Mouse (Mus musculus) liver, embryonic 12.5 days (tissue): Measurements from ENCODE around the gene Ubc. TPM values are rescaled to one million over a fixed set of nuclear protein-coding genes. Genes with fewer than 3 reads are reported as not detected.
"Not testable (repeated sequence)": the region's sequence is repeated elsewhere in the genome, so short reads cannot be mapped to it uniquely, and the experiment has no call there.

ENCODE experiments used
- ATAC-seq: fragments of 200-750 bp; cut with Nextera tagmentation; 2 replicates; pipeline ENCODE4 v1.8.0; 2017; ENCODE audit warnings: moderate number of reproducible peaks, mild to moderate bottlenecking, moderate library complexity
- H3K27ac ChIP-seq: fragments of 300-500 bp; sonication (generic); 2 replicates; pipeline ENCODE4 v1.5.1; 2016; ENCODE audit warnings: mild to moderate bottlenecking
- H3K27me3 ChIP-seq: fragments of 300-500 bp; sonication (generic); replicated peaks from 2 replicates; pipeline ENCODE4 v1.6.1; 2016; ENCODE audit warnings: mild to moderate bottlenecking, moderate library complexity
- H3K36me3 ChIP-seq: fragments of 300-500 bp; sonication (generic); 2 replicates; pipeline ENCODE4 v1.6.1; 2016; ENCODE audit warnings: mild to moderate bottlenecking, moderate library complexity
- H3K4me1 ChIP-seq: fragments of 300-500 bp; sonication (generic); 2 replicates; pipeline ENCODE4 v1.6.1; 2016
- H3K4me2 ChIP-seq: fragments of 300-500 bp; sonication (generic); 2 replicates; pipeline ENCODE4 v1.6.1; 2016; ENCODE audit warnings: mild to moderate bottlenecking, moderate library complexity
- H3K4me3 ChIP-seq: fragments of 300-500 bp; sonication (generic); 2 replicates; pipeline ENCODE4 v1.5.1; 2016; ENCODE audit warnings: mild to moderate bottlenecking, moderate library complexity
- H3K9ac ChIP-seq: fragments of 300-500 bp; sonication (generic); 2 replicates; pipeline ENCODE4 v1.6.1; 2016; ENCODE audit warnings: mild to moderate bottlenecking, moderate library complexity
- H3K9me3 ChIP-seq: fragments of 300-500 bp; sonication (generic); replicated peaks from 2 replicates; pipeline ENCODE4 v1.6.1; 2016; ENCODE audit warnings: mild to moderate bottlenecking, moderate library complexity
- WGBS: fragments of 180-500 bp; shearing (Covaris S2); methylation state at CpG from one replicate; pipeline ENCODE4 v1.1.7; 2016; ENCODE audit not compliant: insufficient replicate concordance; 5-methylcytosine and 5-hydroxymethylcytosine counted together
- polyA plus RNA-seq: library from polyadenylated mRNA; unstranded; fragments of >200 nt; fragmentation: Nextera tagmentation; extraction: Ambion mirVana; gene quantifications from 2 replicates; pipeline ENCODE4 v1.2.1, GENCODE M21; 2016

Ubc gene
- polyA plus RNA-seq, 1 experiment from 2014 or later = 673 TPM

- Histone ChIP-seq H3K4me2 (peak overlapping the region; percentile 89), H3K4me1 (peaks cover 39% of the 10 kb centered on the region), H3K27me3 (peaks cover 44% of the 10 kb centered on the region), H3K9me3 (no peaks in the 10 kb centered on the region), H3K27ac (no peak overlapping the region), H3K4me3 (peak overlapping the region; percentile 3; the same call in 1 of the 2 replicates), H3K36me3 (no peaks in the 10 kb centered on the region), H3K9ac (no peak overlapping the region)
- no peak for ATAC-seq
- 44% methylated on average over 6 of the region's 6 CpGs for WGBS
Measured at GRCm38 (mm10) chr5:125402991-125403390, 13.0 kb upstream of the Ubc start.

GRCm38 (mm10) chr5:125402476-125402875 lies 12.5 kb upstream of the Ubc start:
- Histone ChIP-seq H3K4me2 (peak overlapping the region; percentile 89), H3K27me3 (peaks cover 44% of the 10 kb centered on the region), H3K9me3 (no peaks in the 10 kb centered on the region), H3K4me1 (peaks cover 34% of the 10 kb centered on the region), H3K4me3 (peak overlapping the region; percentile 3; the same call in 1 of the 2 replicates), H3K9ac (no peak overlapping the region), H3K36me3 (no peaks in the 10 kb centered on the region), H3K27ac (no peak overlapping the region)
- no peak for ATAC-seq
- 40% methylated on average over 10 of the region's 10 CpGs for WGBS

- H3K9me3 ChIP-seq = no peaks in the 10 kb centered on the region
- H3K27ac ChIP-seq = no peak overlapping the region
- H3K36me3 ChIP-seq = no peaks in the 10 kb centered on the region
- peaks cover 51% of the 10 kb centered on the region for H3K27me3 ChIP-seq
- no peak overlapping the region for H3K4me3 ChIP-seq
- no peak overlapping the region for H3K9ac ChIP-seq
- ATAC-seq = no peak
- H3K4me1 ChIP-seq = peaks cover 20% of the 10 kb centered on the region
- 31% methylated on average over 7 of the region's 7 CpGs for WGBS
- H3K4me2 ChIP-seq = no peak overlapping the region
Measured at GRCm38 (mm10) chr5:125400903-125401302, 10.9 kb upstream of the Ubc start.

GRCm38 (mm10) chr5:125395008-125395407 lies 5.0 kb upstream of the Ubc start:
- ATAC-seq = no peak
- H3K4me1 ChIP-seq = peaks cover 45% of the 10 kb centered on the region
- H3K4me3 ChIP-seq = no peak overlapping the region
- H3K27me3 ChIP-seq = peaks cover 26% of the 10 kb centered on the region
- no peaks in the 10 kb centered on the region for H3K9me3 ChIP-seq
- H3K36me3 ChIP-seq = no peaks in the 10 kb centered on the region
- H3K9ac ChIP-seq = no peak overlapping the region
- WGBS = 58% methylated on average over 3 of the region's 3 CpGs
- peak overlapping the region; percentile 73 for H3K4me2 ChIP-seq
- peak overlapping the region; percentile 98 for H3K27ac ChIP-seq

- peak; percentile 42 for ATAC-seq
- peak overlapping the region; percentile 68 for H3K9ac ChIP-seq
- peaks cover 15% of the 10 kb centered on the region for H3K27me3 ChIP-seq
- 19% methylated on average over 23 of the region's 25 CpGs for WGBS
- peak overlapping the region; percentile 98 for H3K27ac ChIP-seq
- peak overlapping the region; percentile 73 for H3K4me2 ChIP-seq
- H3K9me3 ChIP-seq = no peaks in the 10 kb centered on the region
- H3K4me1 ChIP-seq = peaks cover 45% of the 10 kb centered on the region
- peak overlapping the region; percentile 60 for H3K4me3 ChIP-seq
- peaks cover under 1% of the 10 kb centered on the region; the same call in 1 of the 2 replicates for H3K36me3 ChIP-seq
Measured at GRCm38 (mm10) chr5:125393622-125394603, 3.9 kb upstream of the Ubc start.

- Histone ChIP-seq H3K4me1 (peaks cover 53% of the 10 kb centered on the region), H3K9ac (peak overlapping the region; percentile 68)
Measured at GRCm38 (mm10) chr5:125392977-125393621, 3.1 kb upstream of the Ubc start.

GRCm38 (mm10) chr5:125392618-125392976 lies 2.6 kb upstream of the Ubc start:
- Histone ChIP-seq H3K27ac (peak overlapping the region; percentile 98), H3K9me3 (no peaks in the 10 kb centered on the region), H3K4me3 (peak overlapping the region; percentile 60), H3K4me2 (peak overlapping the region; percentile 73), H3K36me3 (peaks cover 11% of the 10 kb centered on the region), H3K9ac (peak overlapping the region; percentile 68), H3K27me3 (peaks cover 7% of the 10 kb centered on the region), H3K4me1 (peaks cover 54% of the 10 kb centered on the region)
- WGBS = 33% methylated on average over 1 of the region's 1 CpGs
- ATAC-seq = peak; percentile 13

More at GRCm38 (mm10) chr5:125392977-125393621, 3.1 kb upstream of the Ubc start:
- Histone ChIP-seq H3K36me3 (peaks cover 9% of the 10 kb centered on the region), H3K4me3 (peak overlapping the region; percentile 60), H3K27me3 (peaks cover 7% of the 10 kb centered on the region), H3K4me2 (peak overlapping the region; percentile 73), H3K9me3 (no peaks in the 10 kb centered on the region), H3K27ac (peak overlapping the region; percentile 98)
- WGBS = under 1% methylated on average over 20 of the region's 20 CpGs
- ATAC-seq = peak; percentile 91

GRCm38 (mm10) chr5:125392176-125392575 lies 2.2 kb upstream of the Ubc start:
- H3K4me1 ChIP-seq = peaks cover 54% of the 10 kb centered on the region
- peaks cover 13% of the 10 kb centered on the region for H3K36me3 ChIP-seq
- H3K4me3 ChIP-seq, H3K9me3 ChIP-seq, H3K9ac ChIP-seq, H3K27me3 ChIP-seq, ATAC-seq: not testable (repeated sequence)
- H3K27ac ChIP-seq = peak overlapping the region; percentile 98
- peak overlapping the region; percentile 73; the same call in 1 of the 2 replicates for H3K4me2 ChIP-seq
- 87% methylated on average over 4 of the region's 4 CpGs for WGBS

- Histone ChIP-seq H3K9ac (no peak overlapping the region), H3K36me3 (peaks cover 15% of the 10 kb centered on the region), H3K9me3 (no peaks in the 10 kb centered on the region), H3K4me2 (no peak overlapping the region), H3K27ac (peak overlapping the region; percentile 98), H3K4me1 (peaks cover 54% of the 10 kb centered on the region), H3K4me3 (no peak overlapping the region), H3K27me3 (peaks cover under 1% of the 10 kb centered on the region; the same call in 1 of the 2 replicates)
- no peak for ATAC-seq
- 70% methylated on average over 5 of the region's 5 CpGs for WGBS
Measured at GRCm38 (mm10) chr5:125391609-125392008, 1.6 kb upstream of the Ubc start.

GRCm38 (mm10) chr5:125390906-125391477 lies 990 bp upstream of the Ubc start:
- WGBS = 90% methylated on average over 3 of the region's 3 CpGs
- ATAC-seq = no peak
- H3K27ac ChIP-seq = peak overlapping the region; percentile 98
- H3K4me1 ChIP-seq = peaks cover 54% of the 10 kb centered on the region
- H3K4me2 ChIP-seq = no peak overlapping the region
- no peak overlapping the region for H3K9ac ChIP-seq
- H3K9me3 ChIP-seq = no peaks in the 10 kb centered on the region
- H3K4me3 ChIP-seq = no peak overlapping the region
- no peaks in the 10 kb centered on the region for H3K27me3 ChIP-seq
- peaks cover 16% of the 10 kb centered on the region for H3K36me3 ChIP-seq

- peaks cover 34% of the 10 kb centered on the region for H3K36me3 ChIP-seq
- WGBS = under 1% methylated on average over 41 of the region's 41 CpGs
Measured at GRCm38 (mm10) chr5:125389131-125389578, 847 bp downstream of the Ubc start, which contains the start of gene Gm10382. Gene Gm10382, plus strand, starts transcription at chr5:125389322.

More at GRCm38 (mm10) chr5:125389131-125389578, 847 bp downstream of the Ubc start, which contains the start of gene Gm10382:
- Histone ChIP-seq H3K4me2 (peak within 1 kb of the TSS; percentile 93), H3K4me3 (peak within 1 kb of the TSS; percentile 100), H3K4me1 (peaks cover 55% of the 10 kb centered on the region), H3K9ac (peak within 1 kb of the TSS; percentile 99), H3K27ac (peak within 1 kb of the TSS; percentile 98), H3K9me3 (no peaks in the 10 kb centered on the region), H3K27me3 (no peaks in the 10 kb centered on the region)
- peak; percentile 48 for ATAC-seq
